Mouse (Mus musculus): ENCODE measurements at regions not wholly inside any gene's neighbourhood (a gene's known extent, or its start where the extent isn't known, plus 50 kb on each side); places are given as distances from the start of the nearest gene placed in this dataset.
A peak's percentile ranks its signal among the peaks of the same experiment; 100 is the strongest.

DNA sequence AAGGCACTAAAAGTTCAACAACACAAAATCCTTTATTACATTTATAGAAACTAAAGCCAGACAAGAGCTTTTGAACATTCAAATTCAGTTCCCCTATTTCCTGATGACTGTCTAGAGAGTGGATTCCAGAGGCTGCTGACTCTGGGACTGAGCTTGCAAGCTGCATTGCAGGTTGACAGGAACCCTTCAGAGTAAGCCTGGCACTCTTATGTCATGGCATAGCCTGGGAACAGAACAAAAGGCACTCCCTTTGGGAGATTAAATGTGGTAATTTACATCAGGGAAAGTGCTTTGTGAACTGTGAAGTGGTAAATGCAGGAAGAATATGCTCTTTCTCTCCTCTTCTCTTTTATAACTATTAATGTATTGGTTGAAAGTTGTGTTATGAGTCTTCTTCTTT lies 847.3 kb downstream of the Bcl11a start:
- DNase-seq (ENCODE audit: low read depth), result peak; percentile 56
- no peak for TF ChIP-seq POLR2A (IDR thresholded peaks at IDR 0.05; ENCODE audit: borderline replicate concordance, extremely low read depth, insufficient read depth, insufficient read length, poor library complexity, severe bottlenecking)
- TF ChIP-seq CTCF (IDR thresholded peaks at IDR 0.05; ENCODE audit: borderline replicate concordance, extremely low read depth, insufficient read depth, insufficient read length), result no peak

DNA sequence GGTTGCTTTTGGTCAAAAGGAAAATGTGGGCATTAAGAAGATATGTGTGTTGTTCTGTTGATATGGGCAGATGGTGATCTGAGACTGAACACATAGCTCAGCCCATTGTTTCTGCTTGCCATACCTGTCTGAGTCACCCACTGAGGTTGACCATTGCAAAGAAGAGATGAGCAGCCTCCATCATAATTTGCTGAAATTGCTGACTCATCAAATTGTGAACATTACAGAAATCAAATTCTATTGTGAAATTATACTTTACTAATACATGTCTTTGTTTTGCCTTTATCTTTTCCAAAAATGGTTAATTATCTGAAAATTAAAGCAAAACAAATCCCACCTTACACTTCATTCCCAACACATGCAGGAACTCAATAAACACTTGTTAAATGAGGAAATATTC lies 865.8 kb downstream of the Bcl11a start:
- no peak for DNase-seq (ENCODE audit: low read depth)
- no peak for TF ChIP-seq CTCF (IDR thresholded peaks at IDR 0.05; ENCODE audit: borderline replicate concordance, extremely low read depth, insufficient read depth, insufficient read length)
- TF ChIP-seq POLR2A (IDR thresholded peaks at IDR 0.05; ENCODE audit: borderline replicate concordance, extremely low read depth, insufficient read depth, insufficient read length, poor library complexity, severe bottlenecking), result no peak

DNA sequence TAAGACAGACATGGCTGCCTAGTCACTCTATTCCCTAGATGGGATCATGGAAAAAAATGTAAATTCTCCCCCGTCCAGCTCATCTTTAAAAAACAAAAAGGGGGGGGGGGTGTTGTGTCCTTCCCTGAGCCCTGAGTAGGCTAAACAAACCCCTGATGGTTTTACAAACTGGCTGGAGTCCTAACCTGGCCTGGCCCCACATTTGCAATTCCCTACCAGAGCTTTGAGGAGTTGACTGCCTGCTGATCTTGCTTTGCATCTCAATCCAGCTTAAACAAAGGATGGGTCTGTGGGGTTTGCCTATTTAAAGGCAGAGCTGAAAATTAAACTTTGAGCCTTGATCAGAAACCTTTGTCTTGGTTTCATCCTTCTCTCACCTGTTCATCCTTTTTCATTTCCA lies 873.3 kb downstream of the Bcl11a start:
- TF ChIP-seq POLR2A (IDR thresholded peaks at IDR 0.05; ENCODE audit: borderline replicate concordance, extremely low read depth, insufficient read depth, insufficient read length, poor library complexity, severe bottlenecking), result no peak
- TF ChIP-seq CTCF (IDR thresholded peaks at IDR 0.05; ENCODE audit: borderline replicate concordance, extremely low read depth, insufficient read depth, insufficient read length), result no peak
- peak; percentile 7 for DNase-seq (ENCODE audit: low read depth)

DNA sequence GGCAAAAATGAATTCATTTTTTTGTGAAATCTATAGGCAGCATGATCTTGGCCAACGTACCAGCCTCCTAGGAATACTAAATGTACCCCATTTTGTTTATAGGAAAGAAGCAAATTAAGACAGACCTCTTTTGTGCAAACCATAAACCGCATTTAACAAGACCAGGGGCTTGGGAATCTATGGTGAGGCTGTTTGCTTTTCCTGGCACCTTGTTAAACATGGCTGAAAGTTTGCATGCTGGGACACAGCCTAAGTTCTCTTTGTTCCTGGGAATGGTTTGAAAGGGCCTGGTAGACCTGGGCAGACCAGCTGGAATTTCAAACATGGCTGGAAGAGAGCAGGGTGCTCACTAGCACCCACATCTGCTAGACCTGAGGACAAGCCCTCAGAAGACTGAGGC lies 894.5 kb downstream of the Bcl11a start:
- no peak for DNase-seq (ENCODE audit: low read depth)
- TF ChIP-seq CTCF (IDR thresholded peaks at IDR 0.05; ENCODE audit: borderline replicate concordance, extremely low read depth, insufficient read depth, insufficient read length) (no peak), POLR2A (IDR thresholded peaks at IDR 0.05; ENCODE audit: borderline replicate concordance, extremely low read depth, insufficient read depth, insufficient read length, poor library complexity, severe bottlenecking) (no peak)

DNA sequence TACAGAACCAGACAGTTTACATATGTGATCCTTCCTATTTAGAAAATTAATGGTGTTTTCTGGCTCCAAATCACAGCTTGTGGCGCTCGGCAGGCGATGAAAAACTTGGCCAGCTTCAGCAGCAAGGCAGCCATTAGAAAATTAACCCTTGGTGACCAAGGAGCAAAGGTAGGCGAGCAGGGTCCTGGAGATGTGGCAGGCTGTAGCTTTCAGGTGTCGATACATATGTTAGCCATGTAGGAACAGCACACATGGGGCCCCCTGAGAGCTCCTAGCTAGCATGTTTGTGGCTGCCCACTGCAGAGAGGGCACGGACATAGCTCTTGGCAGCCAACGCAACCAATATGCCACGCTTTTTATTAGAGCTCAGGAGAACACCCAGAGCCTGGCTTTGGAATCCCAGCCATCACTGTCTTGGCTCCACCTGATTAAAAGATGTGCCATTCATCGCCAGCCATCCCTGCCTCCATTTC lies 902.4 kb downstream of the Bcl11a start:
- no peak for TF ChIP-seq POLR2A (IDR thresholded peaks at IDR 0.05; ENCODE audit: borderline replicate concordance, extremely low read depth, insufficient read depth, insufficient read length, poor library complexity, severe bottlenecking)
- no peak for TF ChIP-seq CTCF (IDR thresholded peaks at IDR 0.05; ENCODE audit: borderline replicate concordance, extremely low read depth, insufficient read depth, insufficient read length)
- peak; percentile 80 for DNase-seq (ENCODE audit: low read depth)

DNA sequence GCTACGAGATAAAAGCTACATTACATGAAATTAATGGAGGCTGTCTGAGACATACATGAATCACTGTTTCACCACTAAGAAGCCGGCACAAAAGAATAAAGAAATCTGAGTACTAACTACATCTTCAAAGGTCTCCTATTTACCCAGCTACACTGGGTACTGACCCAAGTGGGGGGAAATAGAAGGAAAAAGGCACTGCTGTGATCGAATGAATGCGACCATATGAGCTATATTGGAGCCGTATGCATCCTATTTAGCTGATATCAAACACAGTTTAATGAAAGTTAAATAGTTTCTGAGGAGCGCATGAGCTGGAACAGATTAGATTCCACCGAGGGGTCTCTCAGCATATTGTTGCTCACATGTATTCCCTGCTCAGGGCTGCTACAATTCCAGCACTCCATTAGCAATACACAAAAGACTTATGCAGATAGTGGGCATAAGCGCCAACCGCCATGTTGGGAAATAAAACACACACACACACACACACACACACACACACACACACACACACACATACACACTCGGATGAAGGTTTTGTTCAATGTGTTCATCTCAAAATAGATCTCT lies 905.3 kb downstream of the Bcl11a start:
- DNase-seq (ENCODE audit: low read depth), result peak; percentile 65
- TF ChIP-seq CTCF (IDR thresholded peaks at IDR 0.05; ENCODE audit: borderline replicate concordance, extremely low read depth, insufficient read depth, insufficient read length) (no peak), POLR2A (IDR thresholded peaks at IDR 0.05; ENCODE audit: borderline replicate concordance, extremely low read depth, insufficient read depth, insufficient read length, poor library complexity, severe bottlenecking) (no peak)

DNA sequence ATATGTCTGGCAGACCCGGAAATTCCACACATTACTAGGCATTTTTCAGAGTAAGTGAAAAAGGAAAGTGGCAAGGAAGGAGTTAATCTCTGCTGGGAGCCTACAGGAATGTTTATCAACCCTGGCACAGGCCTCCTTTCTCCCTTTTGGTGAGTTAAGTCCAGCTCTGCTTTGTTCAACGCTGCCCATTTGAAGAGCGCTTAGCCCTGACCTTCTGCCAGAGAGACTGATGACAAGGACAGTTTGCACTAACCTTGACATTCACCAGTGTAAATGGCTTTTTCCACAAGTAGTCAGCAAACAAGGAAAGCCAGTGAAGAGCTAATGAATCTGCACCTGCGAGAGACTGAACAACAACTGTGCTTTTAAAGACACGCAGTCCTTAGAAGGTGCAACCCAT lies 927.6 kb downstream of the Bcl11a start:
- DNase-seq (ENCODE audit: low read depth), result peak; percentile 46

DNA sequence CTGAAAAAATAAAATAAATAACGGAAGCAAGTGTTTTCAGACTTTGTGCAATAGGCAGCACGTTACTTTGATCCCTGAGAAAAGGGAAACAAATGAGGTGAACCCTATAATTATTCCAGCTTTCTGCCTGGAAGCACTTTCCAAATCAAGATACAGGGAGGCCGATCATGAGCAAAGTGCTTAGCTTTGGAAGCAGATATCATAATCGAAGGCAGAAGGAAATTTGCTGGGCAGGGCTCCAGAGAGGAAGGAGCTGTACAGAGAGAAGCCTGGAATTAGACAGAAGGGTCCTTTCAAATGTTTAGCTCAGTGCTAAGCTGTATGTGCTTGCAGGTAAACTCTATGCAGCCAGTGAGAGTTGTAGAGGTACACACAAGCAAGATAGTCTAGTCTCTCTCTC lies 948.9 kb downstream of the Bcl11a start:
- peak; percentile 30 for DNase-seq (ENCODE audit: low read depth)
- TF ChIP-seq CTCF (IDR thresholded peaks at IDR 0.05; ENCODE audit: borderline replicate concordance, extremely low read depth, insufficient read depth, insufficient read length), result no peak
- no peak for TF ChIP-seq POLR2A (IDR thresholded peaks at IDR 0.05; ENCODE audit: borderline replicate concordance, extremely low read depth, insufficient read depth, insufficient read length, poor library complexity, severe bottlenecking)

More for the DNA sequence above, 927.6 kb downstream of the Bcl11a start:
- TF ChIP-seq POLR2A (IDR thresholded peaks at IDR 0.05; ENCODE audit: borderline replicate concordance, extremely low read depth, insufficient read depth, insufficient read length, poor library complexity, severe bottlenecking), result no peak
- no peak for TF ChIP-seq CTCF (IDR thresholded peaks at IDR 0.05; ENCODE audit: borderline replicate concordance, extremely low read depth, insufficient read depth, insufficient read length)

DNA sequence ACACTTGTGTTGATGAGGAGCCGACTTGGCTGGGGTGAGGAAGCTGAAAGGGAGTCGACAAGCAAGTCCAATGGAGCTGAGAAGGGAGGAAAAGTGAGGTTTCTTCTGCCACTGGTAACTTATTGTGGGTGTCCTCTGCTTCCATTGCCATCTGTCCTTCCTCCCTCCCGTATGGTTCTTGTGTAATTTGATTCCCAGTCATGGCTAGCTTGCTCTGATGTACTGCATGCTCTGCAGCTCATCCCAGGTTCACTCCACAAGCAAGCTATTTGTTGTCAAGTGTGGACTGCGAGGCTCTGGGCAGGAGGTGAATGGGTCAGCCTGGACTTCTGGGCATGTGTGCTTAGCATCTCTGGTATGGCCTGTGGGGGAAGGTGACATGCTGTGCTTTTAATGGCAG lies 963.1 kb downstream of the Bcl11a start:
- TF ChIP-seq CTCF (IDR thresholded peaks at IDR 0.05; ENCODE audit: borderline replicate concordance, extremely low read depth, insufficient read depth, insufficient read length) (no peak), POLR2A (IDR thresholded peaks at IDR 0.05; ENCODE audit: borderline replicate concordance, extremely low read depth, insufficient read depth, insufficient read length, poor library complexity, severe bottlenecking) (no peak)
- DNase-seq (ENCODE audit: low read depth), result no peak

DNA sequence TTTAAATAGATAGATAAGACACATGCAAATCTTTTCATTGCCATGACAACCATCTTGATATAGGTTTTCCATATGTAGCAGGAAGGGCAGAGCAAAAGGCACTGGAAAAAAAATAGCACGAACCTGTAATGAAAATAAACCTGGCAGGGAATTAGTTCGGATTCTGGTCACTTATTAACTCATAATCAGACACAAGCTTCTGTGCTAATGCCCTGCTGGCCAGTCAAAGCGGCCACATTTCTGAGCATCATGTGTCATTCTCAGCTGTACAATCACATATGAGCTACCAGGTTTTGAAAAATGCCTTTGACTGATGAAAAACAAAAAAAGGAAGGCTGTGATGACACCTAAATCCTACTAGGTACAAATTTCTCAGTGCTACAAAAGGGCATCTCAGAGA lies 964.9 kb downstream of the Bcl11a start:
- no peak for TF ChIP-seq CTCF (IDR thresholded peaks at IDR 0.05; ENCODE audit: borderline replicate concordance, extremely low read depth, insufficient read depth, insufficient read length)
- TF ChIP-seq POLR2A (IDR thresholded peaks at IDR 0.05; ENCODE audit: borderline replicate concordance, extremely low read depth, insufficient read depth, insufficient read length, poor library complexity, severe bottlenecking), result no peak
- no peak for DNase-seq (ENCODE audit: low read depth)

DNA sequence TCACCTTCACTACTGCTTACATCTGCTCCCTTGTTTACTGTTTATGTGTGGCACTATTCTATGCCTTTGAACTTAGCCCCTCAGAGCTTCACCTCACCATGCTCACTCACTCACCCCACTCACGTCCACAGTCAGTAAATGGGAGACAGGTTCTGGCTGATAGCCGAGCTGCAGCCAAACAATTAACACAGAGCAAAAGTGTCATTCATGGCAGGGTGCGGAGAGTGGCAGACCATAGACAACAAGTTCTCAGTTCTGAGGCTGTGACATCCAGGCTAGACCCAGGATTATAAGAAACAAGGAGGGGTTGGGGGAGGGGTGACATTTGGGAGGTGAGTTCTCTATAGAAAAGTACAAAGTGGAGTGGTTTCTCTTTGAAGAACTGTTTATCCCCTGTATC lies 967.5 kb downstream of the Bcl11a start:
- no peak for TF ChIP-seq CTCF (IDR thresholded peaks at IDR 0.05; ENCODE audit: borderline replicate concordance, extremely low read depth, insufficient read depth, insufficient read length)
- DNase-seq (ENCODE audit: low read depth), result peak; percentile 71

DNA sequence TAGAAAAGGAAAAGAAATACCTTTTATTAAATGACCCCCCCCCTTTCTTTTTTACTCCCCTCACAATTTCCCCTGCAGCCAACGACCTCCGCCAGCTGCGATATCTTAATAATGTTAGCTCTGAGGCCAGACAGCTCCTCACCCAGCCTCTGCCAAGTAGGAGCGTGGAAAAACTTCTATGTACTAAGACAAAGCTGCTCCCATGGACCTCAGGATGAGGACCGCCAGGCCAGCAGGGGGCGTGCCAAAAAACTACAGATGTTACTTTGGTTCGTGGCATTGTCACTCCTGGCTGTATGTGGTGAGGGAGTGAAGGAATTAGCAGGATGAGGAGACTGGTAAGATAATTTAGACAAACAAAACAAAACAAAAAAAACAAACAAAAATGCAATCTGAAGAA lies 968.1 kb downstream of the Bcl11a start:
- peak; percentile 52 for DNase-seq (ENCODE audit: low read depth)
- TF ChIP-seq POLR2A (IDR thresholded peaks at IDR 0.05; ENCODE audit: borderline replicate concordance, extremely low read depth, insufficient read depth, insufficient read length, poor library complexity, severe bottlenecking), result no peak
- peak; percentile 36; the same call in 1 of the 2 replicates for TF ChIP-seq CTCF (IDR thresholded peaks at IDR 0.05; ENCODE audit: borderline replicate concordance, extremely low read depth, insufficient read depth, insufficient read length)
